Mouse (Mus musculus) forebrain, postnatal 0 days (tissue): ENCODE data around the gene Pip5k1b. TPM values are rescaled to one million over a fixed set of nuclear protein-coding genes. Genes with fewer than 3 reads are reported as not detected.

Experiments used
- ATAC-seq: fragments of 200-750 bp; cut with Nextera tagmentation; 2 replicates; pipeline ENCODE4 v1.8.0; 2017; ENCODE audit warnings: mild to moderate bottlenecking, moderate library complexity
- DNase-seq: peaks from one replicate; pipeline ENCODE4 v3.0.0-alpha.2; 2015
- H3K27ac ChIP-seq: fragments of 300-500 bp; sonication (generic); 2 replicates; pipeline ENCODE4 v1.5.1; 2014; ENCODE audit warnings: low read depth, mild to moderate bottlenecking, antibody characterized with exemption, low read length, moderate library complexity, mixed read lengths
- H3K27me3 ChIP-seq: fragments of 300-500 bp; sonication (generic); 2 replicates; pipeline ENCODE4 v1.6.1; 2014; ENCODE audit warnings: mild to moderate bottlenecking, low read length, mixed read lengths; ENCODE audit not compliant: insufficient read depth
- H3K36me3 ChIP-seq: fragments of 300-500 bp; sonication (generic); 2 replicates; pipeline ENCODE4 v1.6.1; 2014; ENCODE audit warnings: mild to moderate bottlenecking, moderate library complexity; ENCODE audit not compliant: insufficient read depth
- H3K4me1 ChIP-seq: fragments of 300-500 bp; sonication (generic); 2 replicates; pipeline ENCODE4 v1.6.1; 2014; ENCODE audit warnings: antibody characterized with exemption; ENCODE audit not compliant: insufficient read depth
- H3K4me2 ChIP-seq: fragments of 300-500 bp; sonication (generic); 2 replicates; pipeline ENCODE4 v1.6.1; 2014; ENCODE audit warnings: low read depth, mild to moderate bottlenecking, moderate library complexity
- H3K4me3 ChIP-seq: fragments of 300-500 bp; sonication (generic); 2 replicates; pipeline ENCODE4 v1.5.1; 2014; ENCODE audit warnings: low read depth, low read length, mixed read lengths
- H3K9ac ChIP-seq: fragments of 300-500 bp; sonication (generic); 2 replicates; pipeline ENCODE4 v1.6.1; 2014; ENCODE audit warnings: mild to moderate bottlenecking
- H3K9me3 ChIP-seq: fragments of 300-500 bp; sonication (generic); 2 replicates; pipeline ENCODE4 v1.6.1; 2016; ENCODE audit warnings: low read length
- CTCF ChIP-seq: sonication (generic); IDR thresholded peaks from 2 replicates; pipeline ENCODE4 v1.5.1; 2016; ENCODE audit warnings: antibody characterized with exemption, control low read depth, low read depth
- WGBS: fragments of 180-500 bp; shearing (Covaris S2); extraction: QIAGEN DNeasy Blood & Tissue Kit; methylation state at CpG from one replicate; pipeline ENCODE4 v1.1.7; 2014; 5-methylcytosine and 5-hydroxymethylcytosine counted together
- polyA plus RNA-seq: library from polyadenylated mRNA; unstranded; fragments of >200 nt; fragmentation: Nextera tagmentation; extraction: Ambion mirVana; gene quantifications from 2 replicates; pipeline ENCODE4 v1.2.1, GENCODE M21; 2015
- total RNA-seq: library from RNA; depleted of rRNA; stranded (reverse); fragments of >200 nt; gene quantifications from 2 replicates; pipeline ENCODE4 v1.2.3, GENCODE M21; 2014

The Pip5k1b gene
- total and polyA plus RNA-seq, 2 experiments from 2014 or later = 1.8 to 2.7 TPM

DNA sequence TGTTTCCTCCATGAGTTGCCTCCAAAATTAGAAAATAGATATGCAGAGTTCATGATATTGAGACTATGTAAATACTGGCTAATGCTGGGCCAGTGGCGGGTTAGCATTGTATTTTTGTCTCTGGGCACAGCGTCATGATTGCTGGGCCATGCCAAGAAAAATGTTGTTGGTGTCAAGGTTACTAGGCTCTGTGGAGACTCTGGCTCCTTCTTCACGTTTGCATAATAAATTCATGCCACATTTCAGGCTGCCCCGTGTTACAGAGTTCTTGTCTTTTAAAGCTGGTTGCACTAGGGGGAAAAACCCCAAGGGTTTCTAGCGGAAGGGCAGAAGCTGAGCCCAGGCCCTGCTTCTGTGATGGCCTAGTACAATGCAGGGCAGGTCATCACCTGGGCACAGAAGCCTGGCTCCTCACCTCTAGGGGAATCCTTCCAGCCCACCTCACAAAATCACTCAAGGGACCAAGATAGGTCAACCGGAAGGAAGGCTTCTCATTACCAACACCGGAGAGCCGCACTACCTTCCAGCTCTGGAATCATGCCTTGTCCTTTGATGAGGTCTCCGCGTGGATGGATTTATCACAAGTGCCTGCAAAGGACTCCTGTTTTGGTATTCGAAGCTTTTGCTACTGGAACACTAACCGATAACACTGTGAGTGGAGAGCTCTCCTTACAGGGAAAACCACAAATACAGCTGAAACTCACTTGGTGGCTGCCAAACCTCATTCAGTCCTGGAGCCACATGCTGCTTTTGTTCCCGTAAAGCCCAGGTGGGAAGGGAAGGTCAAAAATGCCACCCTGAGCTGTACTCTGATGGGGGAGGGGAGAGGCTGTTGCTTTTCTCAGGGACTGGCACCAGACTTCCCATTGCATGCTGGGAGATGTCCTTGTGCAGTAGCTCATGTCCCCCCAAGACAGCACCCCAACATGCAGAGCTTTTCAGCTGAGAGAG, 248.1 kb downstream of the Pip5k1b start:
- peak overlapping the region; percentile 57 for H3K27ac ChIP-seq
- no peak overlapping the region for H3K4me2 ChIP-seq
- WGBS = 57% methylated on average over 13 of the region's 13 CpGs
- peaks cover 10% of the 10 kb centered on the region; the same call in 1 of the 2 replicates for H3K4me1 ChIP-seq
- no peak for TF ChIP-seq CTCF
- no peak overlapping the region for H3K4me3 ChIP-seq
- DNase-seq (no peak), ATAC-seq (no peak)
- H3K9me3 ChIP-seq = no peaks in the 10 kb centered on the region
- H3K27me3 ChIP-seq = no peaks in the 10 kb centered on the region
- H3K9ac ChIP-seq = no peak overlapping the region
- H3K36me3 ChIP-seq = no peaks in the 10 kb centered on the region

DNA sequence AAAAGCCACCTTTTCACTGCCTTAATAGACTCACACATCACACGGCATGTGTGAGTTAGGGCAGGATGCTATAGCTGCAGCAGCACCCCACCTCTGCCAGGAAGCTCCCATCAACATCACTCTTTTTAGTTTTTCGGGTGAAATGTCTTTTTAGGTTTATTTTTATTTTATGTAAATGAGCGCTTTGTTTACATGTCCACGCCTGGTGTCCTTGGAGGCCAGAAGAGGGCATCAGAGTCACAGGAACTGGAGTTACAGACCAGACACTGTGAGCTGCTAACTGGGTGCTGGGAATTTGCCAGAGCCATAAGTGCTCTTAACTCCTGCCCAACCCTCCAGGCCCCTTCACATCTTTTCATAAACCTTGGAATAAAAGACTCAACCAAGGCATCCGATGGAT, 249.3 kb downstream of the Pip5k1b start:
- DNase-seq (no peak), ATAC-seq (no peak)
- no peak overlapping the region for H3K4me3 ChIP-seq
- no peak overlapping the region for H3K27ac ChIP-seq
- 87% methylated on average over 5 of the region's 5 CpGs for WGBS
- no peak overlapping the region for H3K4me2 ChIP-seq
- H3K9me3 ChIP-seq = no peaks in the 10 kb centered on the region
- TF ChIP-seq CTCF = no peak
- H3K36me3 ChIP-seq = no peaks in the 10 kb centered on the region
- H3K9ac ChIP-seq = no peak overlapping the region
- H3K4me1 ChIP-seq = peaks cover 10% of the 10 kb centered on the region; the same call in 1 of the 2 replicates
- no peaks in the 10 kb centered on the region for H3K27me3 ChIP-seq

DNA sequence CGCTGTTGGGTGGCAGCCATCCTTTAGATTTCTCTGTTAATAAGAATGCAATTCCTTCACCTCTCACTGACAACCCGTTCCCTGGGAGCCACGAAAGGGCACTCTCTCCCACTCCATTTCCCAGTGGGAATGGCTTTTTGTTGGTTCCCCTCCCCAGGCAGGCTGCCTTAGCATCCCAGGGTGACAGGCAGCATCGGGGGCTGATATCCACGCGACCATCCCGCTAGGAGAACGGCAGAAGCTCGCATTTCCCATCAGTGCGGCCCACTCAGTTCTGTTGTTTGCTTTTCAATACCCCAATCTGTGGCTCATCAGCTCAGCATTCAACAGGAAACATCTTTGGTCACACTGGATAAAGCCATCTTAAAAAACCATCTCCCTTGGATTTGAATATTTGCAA, 253.5 kb downstream of the Pip5k1b start:
- H3K9me3 ChIP-seq = no peaks in the 10 kb centered on the region
- DNase-seq = no peak
- no peaks in the 10 kb centered on the region for H3K36me3 ChIP-seq
- H3K27me3 ChIP-seq = no peaks in the 10 kb centered on the region
- H3K9ac ChIP-seq = no peak overlapping the region
- no peaks in the 10 kb centered on the region for H3K4me1 ChIP-seq
- no peak overlapping the region for H3K27ac ChIP-seq
- no peak for TF ChIP-seq CTCF
- ATAC-seq = no peak
- H3K4me3 ChIP-seq = no peak overlapping the region
- WGBS = 40% methylated on average over 10 of the region's 10 CpGs
- H3K4me2 ChIP-seq = no peak overlapping the region

DNA sequence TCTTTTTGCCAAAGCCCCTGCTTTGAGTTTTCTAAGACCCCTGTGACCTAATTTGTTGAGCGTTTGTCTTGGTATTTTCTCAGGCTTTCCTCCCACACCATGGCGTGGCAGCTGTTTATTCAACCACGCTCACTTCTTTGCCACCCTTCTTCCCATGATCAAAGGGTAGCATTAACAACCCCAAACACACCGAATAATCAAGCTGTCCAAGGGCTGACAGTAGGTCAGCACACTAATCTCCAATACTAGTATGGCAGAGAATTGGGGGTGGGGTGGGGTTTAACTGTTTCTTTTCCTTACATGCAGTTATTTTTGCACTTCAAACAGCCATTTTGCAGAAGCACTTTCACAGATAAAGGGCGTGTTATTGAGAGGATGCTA, 253.9 kb downstream of the Pip5k1b start:
- H3K27ac ChIP-seq = no peak overlapping the region
- no peak overlapping the region for H3K4me3 ChIP-seq
- no peak overlapping the region for H3K9ac ChIP-seq
- H3K27me3 ChIP-seq = no peaks in the 10 kb centered on the region
- H3K4me1 ChIP-seq = no peaks in the 10 kb centered on the region
- H3K9me3 ChIP-seq = no peaks in the 10 kb centered on the region
- DNase-seq (no peak), ATAC-seq (no peak)
- TF ChIP-seq CTCF = no peak
- no peaks in the 10 kb centered on the region for H3K36me3 ChIP-seq
- H3K4me2 ChIP-seq = 0 out of 2 replicates have a peak overlapping the region, but pooled peaks have one; percentile 37
- 14% methylated on average over 5 of the region's 5 CpGs for WGBS

DNA sequence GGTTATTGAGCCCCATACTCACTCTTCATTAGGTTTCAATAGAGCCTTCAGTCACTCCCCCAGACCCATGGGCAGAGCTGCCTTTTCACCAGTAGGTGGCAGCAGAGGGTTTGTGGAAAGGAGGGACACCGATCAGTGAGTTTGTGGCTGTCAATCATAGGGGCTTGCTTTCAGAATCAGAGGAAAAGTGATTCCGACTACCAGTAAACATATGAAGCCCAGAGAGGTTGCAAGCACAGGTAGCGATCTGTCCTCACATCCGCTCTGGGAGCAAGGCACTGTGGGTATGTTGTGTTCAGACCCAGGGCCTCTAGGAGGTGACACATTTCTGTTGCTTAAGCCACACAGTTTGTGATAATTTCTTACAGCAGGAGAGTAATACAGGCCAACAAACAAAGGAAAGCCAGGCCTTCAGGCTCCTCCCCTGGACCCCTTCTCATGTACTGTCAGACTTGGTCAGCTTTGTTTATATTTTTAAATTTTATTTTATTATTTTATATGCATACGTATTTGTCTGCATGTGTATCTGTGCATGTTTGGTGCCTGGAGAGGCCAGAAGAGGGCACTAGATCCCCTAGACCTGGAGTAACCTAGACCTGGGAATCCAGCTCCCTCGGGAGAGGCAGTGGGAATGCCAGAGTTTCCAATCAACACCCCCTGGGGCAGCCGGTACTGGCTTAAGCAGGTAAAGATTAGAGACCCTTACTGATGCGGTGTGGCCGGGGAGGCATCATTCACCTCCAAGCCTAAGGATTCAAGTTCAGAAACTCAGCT, 254.5 kb downstream of the Pip5k1b start:
- TF ChIP-seq CTCF = peak; percentile 99
- H3K36me3 ChIP-seq = no peaks in the 10 kb centered on the region
- peak overlapping the region; percentile 26 for H3K4me3 ChIP-seq
- WGBS = 1% methylated on average over 9 of the region's 9 CpGs
- no peak overlapping the region for H3K9ac ChIP-seq
- no peaks in the 10 kb centered on the region for H3K4me1 ChIP-seq
- H3K27ac ChIP-seq = no peak overlapping the region
- peak; percentile 92 for DNase-seq
- H3K9me3 ChIP-seq = no peaks in the 10 kb centered on the region
- ATAC-seq = peak; percentile 95
- no peaks in the 10 kb centered on the region for H3K27me3 ChIP-seq
- peak overlapping the region; percentile 37 for H3K4me2 ChIP-seq

DNA sequence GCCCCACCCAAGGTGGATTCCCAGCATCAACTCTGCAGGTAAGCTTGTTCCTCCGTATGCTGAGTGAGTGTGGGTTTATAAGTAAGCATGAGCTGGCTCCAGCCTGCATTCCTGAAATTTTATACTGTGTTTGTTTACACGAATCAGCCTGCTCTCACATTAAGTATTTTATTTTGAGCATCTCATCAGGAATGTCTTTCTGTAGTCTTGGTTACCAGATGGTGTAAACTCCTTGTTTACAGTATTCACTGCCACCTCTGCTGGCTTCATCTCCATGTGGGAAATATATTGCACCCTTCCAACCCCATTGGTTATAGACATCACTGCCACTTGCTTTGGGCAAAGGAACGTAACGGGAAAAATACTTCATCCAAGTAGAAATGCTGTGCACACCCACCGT, 262.1 kb downstream of the Pip5k1b start:
- Histone ChIP-seq H3K4me2 (no peak overlapping the region), H3K27me3 (no peaks in the 10 kb centered on the region), H3K9me3 (no peaks in the 10 kb centered on the region), H3K36me3 (no peaks in the 10 kb centered on the region), H3K27ac (no peak overlapping the region), H3K9ac (no peak overlapping the region), H3K4me3 (no peak overlapping the region), H3K4me1 (no peaks in the 10 kb centered on the region)
- 56% methylated on average over 5 of the region's 5 CpGs for WGBS
- peak; percentile 72 for ATAC-seq
- TF ChIP-seq CTCF = no peak
- DNase-seq = no peak

DNA sequence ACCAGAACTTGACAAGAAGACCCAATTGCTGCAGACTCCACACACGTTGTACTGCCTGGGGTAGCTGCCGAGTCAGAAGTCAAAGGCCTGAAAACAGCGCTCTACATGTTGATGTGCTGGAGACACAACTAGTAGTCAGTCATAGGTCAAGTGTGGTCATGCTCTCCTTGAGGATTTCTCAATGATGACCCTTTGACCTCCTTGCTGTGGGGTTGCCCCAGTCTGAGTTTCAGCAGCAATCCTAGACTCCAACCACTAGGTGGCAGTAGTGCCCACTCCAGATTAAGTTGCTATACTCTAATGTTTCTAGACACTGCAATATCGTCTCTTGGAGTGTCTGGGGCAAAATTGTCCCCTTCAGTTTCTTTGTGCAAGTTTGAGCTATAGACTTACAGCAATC, 271.5 kb downstream of the Pip5k1b start:
- peak; percentile 83 for TF ChIP-seq CTCF
- Histone ChIP-seq H3K36me3 (no peaks in the 10 kb centered on the region), H3K4me1 (no peaks in the 10 kb centered on the region), H3K27ac (no peak overlapping the region), H3K4me2 (no peak overlapping the region), H3K27me3 (no peaks in the 10 kb centered on the region), H3K4me3 (no peak overlapping the region), H3K9me3 (no peaks in the 10 kb centered on the region), H3K9ac (no peak overlapping the region)
- ATAC-seq (no peak), DNase-seq (peak; percentile 49)
- 64% methylated on average over 4 of the region's 4 CpGs for WGBS
